ENCODE assay signal across 11 mouse cellular contexts in the genomic region with DNA sequence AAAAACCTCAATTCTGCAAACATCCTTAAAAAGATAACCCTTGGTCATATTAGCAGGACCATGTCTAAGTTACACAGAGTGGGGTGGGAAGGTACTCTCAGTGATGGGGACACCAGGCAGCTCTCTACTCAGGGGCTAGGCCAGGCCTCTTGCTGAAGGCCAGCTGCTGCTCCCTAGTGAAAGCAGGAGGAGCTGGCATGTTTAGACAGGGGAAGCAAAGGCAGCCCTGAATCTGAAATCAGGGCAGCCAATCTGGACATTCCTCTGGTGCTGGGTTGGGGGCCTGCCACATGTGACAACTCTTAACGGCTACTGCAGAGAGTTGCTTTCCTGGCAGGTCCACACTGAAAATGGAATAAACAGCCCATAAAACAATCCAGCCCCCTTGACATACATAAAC. TPM values are rescaled to one million over a fixed set of nuclear protein-coding genes. Genes with fewer than 3 reads are reported as not detected.
DNase-seq lines count a peak whose midpoint lies in the region; ATAC-seq and TF ChIP-seq lines count a peak whose summit lies in the region.
"Had no signal": no experiment of that assay in that cellular context is flagged by ENCODE, and none has a peak within 500 bp of the region (broad histone marks: within the 10 kb centered on the region; RNA-seq: fewer than 3 reads in every experiment).

No protein-coding gene starts in this region.

- TF ChIP-seq POLR2A in kidney, adult 2 months (IDR thresholded peaks at IDR 0.05; ENCODE audit: low read depth, low read length): no peak

- H3K9me3 ChIP-seq in forebrain, embryonic 15.5 days: no peaks in the 10 kb centered on the region
- H3K9me3 ChIP-seq in forebrain, embryonic 16.5 days (ENCODE audit: control insufficient read depth, low read length): no peaks in the 10 kb centered on the region
- no peaks in the 10 kb centered on the region for H3K9me3 ChIP-seq in midbrain, embryonic 16.5 days (replicated peaks; ENCODE audit: control insufficient read depth, low read length, poor library complexity, severe bottlenecking)
- H3K9me3 ChIP-seq in midbrain, embryonic 11.5 days (ENCODE audit: control insufficient read depth, low read length): no peaks in the 10 kb centered on the region
- H3K9me3 ChIP-seq in stomach, embryonic 15.5 days: no peaks in the 10 kb centered on the region
- H3K9me3 ChIP-seq: megakaryocyte, embryonic 14.5 days; neural tube, embryonic 12.5 days had no signal

- no peak for ATAC-seq in forebrain, embryonic 15.5 days (replicated peaks)
- no peak for ATAC-seq in forebrain, embryonic 16.5 days
- no peak for ATAC-seq in midbrain, embryonic 16.5 days
- ATAC-seq in midbrain, embryonic 11.5 days (ENCODE audit: low FRiP score): no peak
- ATAC-seq in stomach, embryonic 15.5 days (ENCODE audit: insufficient read depth, low FRiP score, low read depth): no peak

- H3K4me1 ChIP-seq in forebrain, embryonic 15.5 days: peaks cover 44% of the 10 kb centered on the region
- peaks cover 40% of the 10 kb centered on the region for H3K4me1 ChIP-seq in forebrain, embryonic 16.5 days (replicated peaks; ENCODE audit: control insufficient read depth, insufficient read depth, low read length)
- peaks cover 58% of the 10 kb centered on the region for H3K4me1 ChIP-seq in kidney, adult 2 months (ENCODE audit: control insufficient read depth, insufficient read depth, low read length)
- peaks cover 30% of the 10 kb centered on the region for H3K4me1 ChIP-seq in midbrain, embryonic 16.5 days (ENCODE audit: control insufficient read depth, insufficient read depth, low read length)
- peaks cover 6% of the 10 kb centered on the region; the same call in 1 of the 2 replicates for H3K4me1 ChIP-seq in midbrain, embryonic 11.5 days (ENCODE audit: control insufficient read depth, insufficient read depth, low read length)
- H3K4me1 ChIP-seq in stomach, embryonic 15.5 days: peaks cover 33% of the 10 kb centered on the region

- DNase-seq in kidney, adult 2 months: peak; percentile 24
- DNase-seq in kidney, postnatal 4 days: no peak
- no peak for DNase-seq in midbrain, embryonic 11.5 days (ENCODE audit: low spot score, missing footprints)
- no peak for DNase-seq in embryo, embryonic 10.5 days (ENCODE audit: low spot score)
- DNase-seq: right cerebral cortex, postnatal 14 days had no signal

- no peaks in the 10 kb centered on the region for H3K36me3 ChIP-seq in forebrain, embryonic 15.5 days
- H3K36me3 ChIP-seq in forebrain, embryonic 16.5 days (ENCODE audit: control insufficient read depth, insufficient read depth): no peaks in the 10 kb centered on the region
- H3K36me3 ChIP-seq in kidney, adult 2 months (ENCODE audit: control insufficient read depth, insufficient read depth, low read length): no peaks in the 10 kb centered on the region
- no peaks in the 10 kb centered on the region for H3K36me3 ChIP-seq in midbrain, embryonic 16.5 days (ENCODE audit: control insufficient read depth, insufficient read depth, low read length)
- H3K36me3 ChIP-seq in midbrain, embryonic 11.5 days (ENCODE audit: control insufficient read depth, insufficient read depth, low read length): 0 out of 2 replicates have a peak, but pooled peaks cover 2% of the 10 kb centered on the region
- H3K36me3 ChIP-seq in stomach, embryonic 15.5 days: no peaks in the 10 kb centered on the region
- H3K36me3 ChIP-seq: neural tube, embryonic 12.5 days had no signal

- 28% methylated on average over 1 of the region's 1 CpGs for WGBS in forebrain, embryonic 15.5 days
- whole genome bisulfite sequencing in forebrain, embryonic 16.5 days: 11% methylated on average over 1 of the region's 1 CpGs
- 20% methylated on average over 1 of the region's 1 CpGs for WGBS in kidney, adult 2 months
- 68% methylated on average over 1 of the region's 1 CpGs for WGBS in midbrain, embryonic 16.5 days
- WGBS in midbrain, embryonic 11.5 days: 74% methylated on average over 1 of the region's 1 CpGs
- 32% methylated on average over 1 of the region's 1 CpGs for WGBS in stomach, embryonic 15.5 days

- no peak overlapping the region for H3K4me2 ChIP-seq in forebrain, embryonic 15.5 days (replicated peaks)
- H3K4me2 ChIP-seq in forebrain, embryonic 16.5 days (ENCODE audit: low read length): no peak overlapping the region
- H3K4me2 ChIP-seq in midbrain, embryonic 16.5 days (ENCODE audit: low read length): no peak overlapping the region
- no peak overlapping the region for H3K4me2 ChIP-seq in midbrain, embryonic 11.5 days
- H3K4me2 ChIP-seq in stomach, embryonic 15.5 days: no peak overlapping the region

- no peak overlapping the region for H3K4me3 ChIP-seq in forebrain, embryonic 15.5 days
- no peak overlapping the region for H3K4me3 ChIP-seq in forebrain, embryonic 16.5 days (replicated peaks; ENCODE audit: low read length)
- H3K4me3 ChIP-seq in kidney, adult 2 months (ENCODE audit: insufficient read depth, low read depth, low read length): no peak overlapping the region; the same call in 1 of the 2 replicates
- no peak overlapping the region for H3K4me3 ChIP-seq in midbrain, embryonic 16.5 days (ENCODE audit: low read depth, low read length)
- no peak overlapping the region for H3K4me3 ChIP-seq in midbrain, embryonic 11.5 days (ENCODE audit: low read depth, low read length)
- no peak overlapping the region for H3K4me3 ChIP-seq in stomach, embryonic 15.5 days (replicated peaks)
- H3K4me3 ChIP-seq: megakaryocyte, embryonic 14.5 days; neural tube, embryonic 12.5 days had no signal

- H3K27ac ChIP-seq in forebrain, embryonic 15.5 days (replicated peaks): peak overlapping the region; percentile 65; the same call in 1 of the 2 replicates
- no peak overlapping the region; the same call in 1 of the 2 replicates for H3K27ac ChIP-seq in forebrain, embryonic 16.5 days (ENCODE audit: low read length)
- H3K27ac ChIP-seq in kidney, adult 2 months (ENCODE audit: insufficient read depth, low read depth, low read length): peak overlapping the region; percentile 93
- H3K27ac ChIP-seq in midbrain, embryonic 16.5 days (ENCODE audit: low read length): peak overlapping the region; percentile 23; the same call in 1 of the 2 replicates
- H3K27ac ChIP-seq in midbrain, embryonic 11.5 days (ENCODE audit: low read depth, low read length): no peak overlapping the region
- peak overlapping the region; percentile 83; the same call in 1 of the 2 replicates for H3K27ac ChIP-seq in stomach, embryonic 15.5 days
- H3K27ac ChIP-seq: neural tube, embryonic 12.5 days had no signal

- H3K9ac ChIP-seq in forebrain, embryonic 15.5 days (replicated peaks): no peak overlapping the region
- H3K9ac ChIP-seq in forebrain, embryonic 16.5 days (replicated peaks; ENCODE audit: low read depth, low read length): no peak overlapping the region
- H3K9ac ChIP-seq in midbrain, embryonic 16.5 days (ENCODE audit: low read depth, low read length): no peak overlapping the region
- no peak overlapping the region for H3K9ac ChIP-seq in midbrain, embryonic 11.5 days (ENCODE audit: low read length)
- H3K9ac ChIP-seq in stomach, embryonic 15.5 days: no peak overlapping the region
- H3K9ac ChIP-seq: neural tube, embryonic 12.5 days had no signal

- H3K27me3 ChIP-seq in forebrain, embryonic 15.5 days: no peaks in the 10 kb centered on the region
- no peaks in the 10 kb centered on the region for H3K27me3 ChIP-seq in forebrain, embryonic 16.5 days (replicated peaks; ENCODE audit: control insufficient read depth, insufficient read depth, low read length)
- no peaks in the 10 kb centered on the region for H3K27me3 ChIP-seq in kidney, adult 2 months (replicated peaks; ENCODE audit: control insufficient read depth, insufficient read depth, low read length)
- H3K27me3 ChIP-seq in midbrain, embryonic 16.5 days (ENCODE audit: control insufficient read depth, insufficient read depth, low read depth, low read length): no peaks in the 10 kb centered on the region
- H3K27me3 ChIP-seq in midbrain, embryonic 11.5 days (ENCODE audit: control insufficient read depth, insufficient read depth, low read length): no peaks in the 10 kb centered on the region
- no peaks in the 10 kb centered on the region for H3K27me3 ChIP-seq in stomach, embryonic 15.5 days (replicated peaks)
- H3K27me3 ChIP-seq: megakaryocyte, embryonic 14.5 days; neural tube, embryonic 12.5 days had no signal

- TF ChIP-seq CTCF in kidney, adult 2 months (conservative IDR thresholded peaks at IDR 0.05; ENCODE audit: insufficient read depth, insufficient read length, low read depth, low read length): no peak; the same call in 1 of the 2 replicates

RNA-seq across cellular contexts. Expression of a gene that starts 7.5 kb away (rescaled TPM):
- polyA plus RNA-seq in forebrain, embryonic 15.5 days (2015; fragmentation: Nextera tagmentation; extraction: Ambion mirVana): 0.31 and 0.39 TPM in 2 replicates
- polyA plus RNA-seq in forebrain, embryonic 16.5 days (2015; fragmentation: Nextera tagmentation; extraction: Ambion mirVana): 0.35 TPM in 1 of 2 replicates, not detected in the other
- polyA plus RNA-seq in kidney, adult 2 months (2012; rRNA removed): not detected in 2 replicates
- polyA plus RNA-seq in midbrain, embryonic 16.5 days (2015; fragmentation: Nextera tagmentation; extraction: Ambion mirVana): 0.21 TPM in 1 of 2 replicates, not detected in the other
- 0.14 TPM in 1 of 2 replicates, not detected in the other for polyA plus RNA-seq in midbrain, embryonic 11.5 days (2014; fragmentation: Nextera tagmentation; extraction: Ambion mirVana)
- polyA plus RNA-seq in stomach, embryonic 15.5 days (2015; fragmentation: Nextera tagmentation; extraction: Ambion mirVana): 0.17 TPM in 1 of 2 replicates, not detected in the other

RNA-seq across cellular contexts. Expression of a gene that starts 14.6 kb away (rescaled TPM):
- polyA plus RNA-seq in forebrain, embryonic 15.5 days (2015; fragmentation: Nextera tagmentation; extraction: Ambion mirVana): 34.7 and 34.8 TPM in 2 replicates
- 31.1 and 33.7 TPM in 2 replicates for polyA plus RNA-seq in forebrain, embryonic 16.5 days (2015; fragmentation: Nextera tagmentation; extraction: Ambion mirVana)
- 30.6 and 31.2 TPM in 2 replicates for polyA plus RNA-seq in kidney, adult 2 months (2012; rRNA removed)
- 19.9 and 21.6 TPM in 2 replicates for polyA plus RNA-seq in midbrain, embryonic 16.5 days (2015; fragmentation: Nextera tagmentation; extraction: Ambion mirVana)
- 31.5 and 32.0 TPM in 2 replicates for polyA plus RNA-seq in midbrain, embryonic 11.5 days (2014; fragmentation: Nextera tagmentation; extraction: Ambion mirVana)
- 31.0 and 32.3 TPM in 2 replicates for polyA plus RNA-seq in stomach, embryonic 15.5 days (2015; fragmentation: Nextera tagmentation; extraction: Ambion mirVana)

Comparison
In these comparisons a context has a peak if more than half of its experiments do, and no peak if none do; other contexts are left out.
1. H3K27ac ChIP-seq: peak in forebrain, embryonic 15.5 days (single experiment), kidney, adult 2 months (single experiment), midbrain, embryonic 16.5 days (single experiment) and stomach, embryonic 15.5 days (single experiment); none in forebrain, embryonic 16.5 days (single experiment) and midbrain, embryonic 11.5 days (single experiment).